Mouse (Mus musculus): ENCODE measurements around the gene Ect2.
A peak's percentile ranks its signal among the peaks of the same experiment; 100 is the strongest.

- 0 out of 2 replicates have a peak, but pooled peaks have one; percentile 4 for TF ChIP-seq CTCF (IDR thresholded peaks at IDR 0.05; ENCODE audit: extremely low read depth, insufficient read depth, low read length)
- TF ChIP-seq POLR2A (IDR thresholded peaks at IDR 0.05; ENCODE audit: extremely low read depth, insufficient read depth, low read length) = no peak
These were observed 35.5 kb downstream of the Ect2 start for GRCm38 (mm10) chr3:27118227-27118626.

All from cortical plate, adult 2 months (tissue).